In genomic region chr5:136198474-136199391, GRCm38 (mm10) we compare ENCODE assay signal across 8 mouse cellular contexts. TPM values are rescaled to one million over a fixed set of nuclear protein-coding genes. Genes with fewer than 3 reads are reported as not detected.
DNase-seq lines count a peak whose midpoint lies in the region; ATAC-seq lines count a peak whose summit lies in the region.

Prkrip1 (minus strand) TSS chr5:136198963.

- peak; percentile 84 for ATAC-seq in megakaryocyte progenitor cell, adult 5-6 weeks (replicated peaks; ENCODE audit: poor library complexity)

- peak; percentile 97 for DNase-seq in adipocyte (ENCODE audit: low spot score)
- peak; percentile 96 for DNase-seq in embryo, embryonic 10 days (ENCODE audit: low spot score)
- peak; percentile 94 for DNase-seq in gastrocnemius, postnatal 10 days
- DNase-seq in induced T-regulatory cell, adult 2 months (ENCODE audit: low read depth), result peak; percentile 99
- peak; percentile 80 to 94 for DNase-seq in left cerebral cortex, adult 9 months (ENCODE audit: low spot score in 2 of 2)
- peak; percentile 97 for DNase-seq in right cerebral cortex, postnatal 14 days
- DNase-seq in urinary bladder, postnatal 36 days (ENCODE audit: low spot score in 2 of 2), result peak; percentile 87 to 92

RNA-seq across cellular contexts. Expression of gene Prkrip1, which starts in this region (rescaled TPM):
- total RNA-seq in gastrocnemius, postnatal 10 days (2021), result 10 to 100 TPM; 26.9 to 28.2 TPM
- total RNA-seq in megakaryocyte progenitor cell, adult 5-6 weeks (2015), result 21.0 and 26.5 TPM in 2 replicates
- 51.5 and 78.2 TPM in 2 replicates for total RNA-seq in megakaryocyte progenitor cell, adult 5-6 weeks (2017)

Comparison
In these comparisons a context has a peak if more than half of its experiments do, and no peak if none do; other contexts are left out.
1. Peak in every context shown above with its lines: DNase-seq and ATAC-seq.